Mouse (Mus musculus) 416B (cell line): ENCODE results near the gene Frmpd1.

Experiments
- DNase-seq: peaks from one replicate; pipeline ENCODE4 v3.0.0; 2011; ENCODE audit warnings: low read depth

Gene Frmpd1

DNA sequence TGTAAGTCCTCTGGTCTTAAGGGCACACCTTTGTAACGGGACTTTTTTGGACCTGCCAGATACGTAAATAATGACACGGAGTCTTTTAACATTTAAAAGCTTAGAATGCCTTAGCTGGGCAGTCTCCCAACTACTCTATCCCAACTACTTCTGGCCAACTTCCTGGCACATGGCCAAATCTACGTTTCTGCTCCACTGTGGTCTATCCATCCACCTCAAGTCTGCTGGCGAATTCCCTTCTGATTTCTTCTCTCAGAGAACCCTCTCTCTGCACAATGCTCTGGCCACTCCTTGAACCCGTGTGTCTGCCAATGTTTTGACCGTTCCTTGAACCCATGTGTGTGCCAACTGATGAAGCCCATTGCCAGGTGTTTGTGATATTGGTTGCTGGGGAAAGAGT lies 146.5 kb downstream of the Frmpd1 start:
- no peak for DNase-seq

- peak; percentile 74 for DNase-seq
These were observed 147.8 kb downstream of the Frmpd1 start for GRCm38 (mm10) chr4:45332466-45332865.
